ENCODE assay signal across 9 mouse cellular contexts in genomic region chr6:145173781-145174191, GRCm38 (mm10). TPM values are rescaled to one million over a fixed set of nuclear protein-coding genes. Genes with fewer than 3 reads are reported as not detected.
DNase-seq lines count a peak whose midpoint lies in the region; ATAC-seq and TF ChIP-seq lines count a peak whose summit lies in the region.
"Had no signal": no experiment of that assay in that cellular context is flagged by ENCODE, and none has a peak within 500 bp of the region (broad histone marks: within the 10 kb centered on the region; RNA-seq: fewer than 3 reads in every experiment).

No protein-coding gene starts in this region.

- H3K4me1 ChIP-seq in hindbrain, embryonic 16.5 days (ENCODE audit: control insufficient read depth, insufficient read depth, low read depth, low read length) = peaks cover 6% of the 10 kb centered on the region
- H3K4me1 ChIP-seq in liver, adult 2 months (ENCODE audit: control insufficient read depth, insufficient read depth, low read length) = no peaks in the 10 kb centered on the region

- DNase-seq in 3T3-L1 (ENCODE audit: low read depth, low spot score) = peak; percentile 37
- peak; percentile 55 to 73 for DNase-seq in adrenal gland, postnatal 4 days (ENCODE audit: low spot score in 2 of 2)
- peak; percentile 81 for DNase-seq in gastrocnemius, postnatal 14 days
- DNase-seq in liver, adult 2 months (ENCODE audit: extremely low read depth, low read depth, low spot score) = peak; percentile 32
- DNase-seq in urinary bladder, postnatal 4 days (ENCODE audit: low spot score in 2 of 2) = peak; percentile 80 to 88
- no peak for DNase-seq in spleen, adult 18-20 months

- H3K4me2 ChIP-seq in hindbrain, embryonic 16.5 days (ENCODE audit: low read length) = peak overlapping the region; percentile 25; the same call in 1 of the 2 replicates
- peak overlapping the region; percentile 34 for H3K4me2 ChIP-seq in myocyte (ENCODE audit: low read depth)

- no peak overlapping the region for H3ac ChIP-seq in myocyte (ENCODE audit: control insufficient read depth, insufficient read length)

- no peak for TF ChIP-seq CTCF in liver, adult 2 months (IDR thresholded peaks at IDR 0.05; ENCODE audit: low read depth, low read length)

- peak; percentile 69 for ATAC-seq in hindbrain, embryonic 16.5 days

- H3K9ac ChIP-seq in hindbrain, embryonic 16.5 days (ENCODE audit: low read depth, low read length) = no peak overlapping the region
- H3K9ac ChIP-seq in liver, adult 2 months (ENCODE audit: low read depth, low read length) = no peak overlapping the region

- intact Hi-C loops in gastrocnemius, postnatal 14 days (cut with DNase I; ENCODE audit: low total_unique reads) = no loop called here

- no peak overlapping the region for H3K4me3 ChIP-seq in hindbrain, embryonic 16.5 days (ENCODE audit: low read length)
- H3K4me3 ChIP-seq in liver, adult 2 months (ENCODE audit: insufficient read depth, low read depth, low read length) = no peak overlapping the region
- no peak overlapping the region for H3K4me3 ChIP-seq in myocyte

- TF ChIP-seq POLR2A in liver, adult 2 months (IDR thresholded peaks at IDR 0.05; ENCODE audit: extremely low read depth, insufficient read depth, low read length) = no peak
- no peak for TF ChIP-seq POLR2A in myocyte (IDR thresholded peaks at IDR 0.05; ENCODE audit: insufficient read length, low read depth)

- H3K27ac ChIP-seq in hindbrain, embryonic 16.5 days (ENCODE audit: low read depth, low read length) = no peak overlapping the region
- H3K27ac ChIP-seq in liver, adult 2 months (replicated peaks; ENCODE audit: insufficient read depth, low read depth, low read length) = no peak overlapping the region

- H3K36me3 ChIP-seq in hindbrain, embryonic 16.5 days (ENCODE audit: control insufficient read depth, insufficient read depth, low read length) = no peaks in the 10 kb centered on the region
- H3K36me3 ChIP-seq in liver, adult 2 months (ENCODE audit: control insufficient read depth, insufficient read depth, low read length) = no peaks in the 10 kb centered on the region
- H3K36me3 ChIP-seq in myocyte (ENCODE audit: control insufficient read depth, insufficient read depth) = no peaks in the 10 kb centered on the region
- H3K36me3 ChIP-seq: G1E had no signal

- no peaks in the 10 kb centered on the region for H3K9me3 ChIP-seq in hindbrain, embryonic 16.5 days (ENCODE audit: control insufficient read depth, low read length)

- no peaks in the 10 kb centered on the region; the same call in none of the 2 replicates for H3K27me3 ChIP-seq in hindbrain, embryonic 16.5 days (replicated peaks; ENCODE audit: control insufficient read depth, insufficient read depth, low read length)
- H3K27me3 ChIP-seq in liver, adult 2 months (ENCODE audit: control insufficient read depth, insufficient read depth, low read length) = no peaks in the 10 kb centered on the region; the same call in 1 of the 2 replicates
- no peaks in the 10 kb centered on the region for H3K27me3 ChIP-seq in myocyte (ENCODE audit: control insufficient read depth, insufficient read depth, insufficient read length)

- 2% methylated on average over 11 of the region's 11 CpGs for WGBS in hindbrain, embryonic 16.5 days
- WGBS in liver, adult 2 months = 6% methylated on average over 11 of the region's 11 CpGs

- no peaks in the 10 kb centered on the region for H3K79me2 ChIP-seq in liver, adult 2 months (ENCODE audit: control insufficient read depth, insufficient read depth, low read length)
- H3K79me2 ChIP-seq in myocyte (ENCODE audit: control insufficient read depth, insufficient read depth) = no peaks in the 10 kb centered on the region

TF ChIP-seq in myocyte, 11 proteins besides CTCF, POLR2A, EP300 and RAD21:
- TF ChIP-seq CEBPB (IDR thresholded peaks at IDR 0.05; ENCODE audit: insufficient read depth, poor library complexity, severe bottlenecking) (no peak), MYOD1 (IDR thresholded peaks at IDR 0.05; ENCODE audit: control insufficient read depth in 1 of 3, insufficient read length in 2 of 3, low read depth in 2 of 3) (peak in 2 of 3 experiments; percentile 22 to 29), TCF3 (IDR thresholded peaks at IDR 0.05; ENCODE audit: insufficient read length, low read depth) (no peak), TCF12 (IDR thresholded peaks at IDR 0.05; ENCODE audit: insufficient read depth, poor library complexity, severe bottlenecking) (no peak), POLR2AphosphoS2 (IDR thresholded peaks at IDR 0.05; ENCODE audit: insufficient read length, low read depth) (no peak), MYOG (IDR thresholded peaks at IDR 0.05; ENCODE audit: control insufficient read depth in 1 of 3, insufficient read depth in 1 of 3, insufficient read length in 2 of 3, low read depth in 2 of 3) (peak in 1 of 3 experiments; percentile 46), E2F4 (IDR thresholded peaks at IDR 0.05; ENCODE audit: insufficient read depth) (no peak), MAX (IDR thresholded peaks at IDR 0.05; ENCODE audit: low read depth) (no peak), REST (IDR thresholded peaks at IDR 0.05; ENCODE audit: insufficient read depth, insufficient read length) (no peak), USF1 (IDR thresholded peaks at IDR 0.05; ENCODE audit: low read depth) (no peak), SRF (IDR thresholded peaks at IDR 0.05; ENCODE audit: control insufficient read depth, insufficient read length, low read depth) (no peak)

RNA-seq across cellular contexts. Expression of gene Casc1, which starts 37.0 kb away (rescaled TPM):
- 1 to 10 TPM; 1.4 to 1.6 TPM for total RNA-seq in adrenal gland, postnatal 4 days (2021)
- under 1 TPM; 0.13 to 0.23 TPM for total RNA-seq in gastrocnemius, postnatal 14 days (2021)
- polyA plus RNA-seq in hindbrain, embryonic 16.5 days (2015; fragmentation: Nextera tagmentation; extraction: Ambion mirVana) = 1.1 and 1.6 TPM in 2 replicates
- total RNA-seq in liver, adult 2 months (2014; rRNA removed) = 0.13 and 0.18 TPM in 2 replicates
- 0.02 TPM in 1 of 2 replicates, not detected in the other for polyA plus RNA-seq in liver, adult 2 months (2012; rRNA removed)
- 0.11 TPM for polyA plus RNA-seq in myocyte (2012; fragmentation: generic; extraction: Trizol)
- polyA plus RNA-seq: G1E had no signal

RNA-seq across cellular contexts. Expression of gene Etfrf1, which starts 37.1 kb away (rescaled TPM):
- 100 to 1,000 TPM in 1 of 2 experiments, 10 to 100 TPM in 1; 97.2 to 107 TPM for total RNA-seq in adrenal gland, postnatal 4 days (2021)
- total RNA-seq in gastrocnemius, postnatal 14 days (2021) = 10 to 100 TPM; 60.2 to 66.6 TPM
- 26.7 and 27.1 TPM in 2 replicates for polyA plus RNA-seq in hindbrain, embryonic 16.5 days (2015; fragmentation: Nextera tagmentation; extraction: Ambion mirVana)
- total RNA-seq in liver, adult 2 months (2014; rRNA removed) = 50.1 and 61.1 TPM in 2 replicates
- 18.0 and 20.9 TPM in 2 replicates for polyA plus RNA-seq in liver, adult 2 months (2012; rRNA removed)
- polyA plus RNA-seq in myocyte (2012; fragmentation: generic; extraction: Trizol) = 10.0 TPM

RNA-seq across cellular contexts. Expression of gene Lrmp, which starts 58.3 kb away (rescaled TPM):
- 1 to 10 TPM; 5.2 to 5.9 TPM for total RNA-seq in adrenal gland, postnatal 4 days (2021)
- total RNA-seq in gastrocnemius, postnatal 14 days (2021) = 1 to 10 TPM; 1.0 to 1.1 TPM
- polyA plus RNA-seq in hindbrain, embryonic 16.5 days (2015; fragmentation: Nextera tagmentation; extraction: Ambion mirVana) = 0.89 and 1.0 TPM in 2 replicates
- total RNA-seq in liver, adult 2 months (2014; rRNA removed) = 3.4 and 3.8 TPM in 2 replicates
- polyA plus RNA-seq in liver, adult 2 months (2012; rRNA removed) = 1.7 and 3.6 TPM in 2 replicates
- polyA plus RNA-seq in myocyte (2012; fragmentation: generic; extraction: Trizol) = 0.04 TPM

Comparison
In these comparisons a context has a peak if more than half of its experiments do, and no peak if none do; other contexts are left out.
1. DNase-seq: peak in 3T3-L1 (single experiment), adrenal gland, postnatal 4 days (2 of 2), gastrocnemius, postnatal 14 days (single experiment), liver, adult 2 months (single experiment) and urinary bladder, postnatal 4 days (2 of 2); none in spleen, adult 18-20 months (0 of 2).